Mouse (Mus musculus) ovary, postnatal 36 days (tissue): ENCODE data around the gene Ncoa7.

ENCODE experiments used
- DNase-seq: peaks from one replicate; pipeline ENCODE4 v3.0.0; 2022; ENCODE audit warnings: low spot score, mixed read lengths

Ncoa7 gene

GRCm38 (mm10) chr10:30802681-30803586 lies at the start of gene Ncoa7:
Gene Ncoa7 (minus strand): TSS chr10:30803326.
- peak; percentile 86 for DNase-seq

GRCm38 (mm10) chr10:30845101-30845825 lies 42.1 kb upstream of the Ncoa7 start:
- no peak for DNase-seq

- peak; percentile 49 for DNase-seq
Measured at GRCm38 (mm10) chr10:30844191-30845010, 41.3 kb upstream of the Ncoa7 start.

- DNase-seq = peak; percentile 25
Measured at GRCm38 (mm10) chr10:30843438-30844190, 40.5 kb upstream of the Ncoa7 start.

GRCm38 (mm10) chr10:30842643-30843437 lies 39.7 kb upstream of the Ncoa7 start, which contains the start of gene Hey2:
Gene Hey2 (minus strand): TSS chr10:30842801.
- peak; percentile 99 for DNase-seq

- no peak for DNase-seq
Measured at GRCm38 (mm10) chr10:30842228-30842627, 39.1 kb upstream of the Ncoa7 start.

GRCm38 (mm10) chr10:30840824-30841223 lies 37.7 kb upstream of the Ncoa7 start:
- no peak for DNase-seq

- DNase-seq = no peak
Measured at GRCm38 (mm10) chr10:30838188-30838587, 35.1 kb upstream of the Ncoa7 start.

GRCm38 (mm10) chr10:30825049-30825448 lies 21.9 kb upstream of the Ncoa7 start:
- no peak for DNase-seq

- peak; percentile 65 for DNase-seq
Measured at GRCm38 (mm10) chr10:30810967-30811293, 7.8 kb upstream of the Ncoa7 start.

- no peak for DNase-seq
Measured at GRCm38 (mm10) chr10:30810247-30810966, 7.3 kb upstream of the Ncoa7 start.

GRCm38 (mm10) chr10:30803587-30804253 lies 594 bp upstream of the Ncoa7 start:
- no peak for DNase-seq

GRCm38 (mm10) chr10:30802033-30802432 lies 1.1 kb downstream of the Ncoa7 start:
- DNase-seq = no peak

- no peak for DNase-seq
Measured at GRCm38 (mm10) chr10:30799713-30800450, 3.2 kb downstream of the Ncoa7 start.

- DNase-seq = no peak
Measured at GRCm38 (mm10) chr10:30796469-30797261, 6.5 kb downstream of the Ncoa7 start.

- DNase-seq = no peak
Measured at GRCm38 (mm10) chr10:30791016-30791415, 12.1 kb downstream of the Ncoa7 start.

- no peak for DNase-seq
Measured at GRCm38 (mm10) chr10:30789521-30789920, 13.6 kb downstream of the Ncoa7 start.

GRCm38 (mm10) chr10:30788340-30788721 lies 14.8 kb downstream of the Ncoa7 start:
- DNase-seq = no peak
